ENCODE assay signal across 8 mouse cellular contexts in the genomic region with DNA sequence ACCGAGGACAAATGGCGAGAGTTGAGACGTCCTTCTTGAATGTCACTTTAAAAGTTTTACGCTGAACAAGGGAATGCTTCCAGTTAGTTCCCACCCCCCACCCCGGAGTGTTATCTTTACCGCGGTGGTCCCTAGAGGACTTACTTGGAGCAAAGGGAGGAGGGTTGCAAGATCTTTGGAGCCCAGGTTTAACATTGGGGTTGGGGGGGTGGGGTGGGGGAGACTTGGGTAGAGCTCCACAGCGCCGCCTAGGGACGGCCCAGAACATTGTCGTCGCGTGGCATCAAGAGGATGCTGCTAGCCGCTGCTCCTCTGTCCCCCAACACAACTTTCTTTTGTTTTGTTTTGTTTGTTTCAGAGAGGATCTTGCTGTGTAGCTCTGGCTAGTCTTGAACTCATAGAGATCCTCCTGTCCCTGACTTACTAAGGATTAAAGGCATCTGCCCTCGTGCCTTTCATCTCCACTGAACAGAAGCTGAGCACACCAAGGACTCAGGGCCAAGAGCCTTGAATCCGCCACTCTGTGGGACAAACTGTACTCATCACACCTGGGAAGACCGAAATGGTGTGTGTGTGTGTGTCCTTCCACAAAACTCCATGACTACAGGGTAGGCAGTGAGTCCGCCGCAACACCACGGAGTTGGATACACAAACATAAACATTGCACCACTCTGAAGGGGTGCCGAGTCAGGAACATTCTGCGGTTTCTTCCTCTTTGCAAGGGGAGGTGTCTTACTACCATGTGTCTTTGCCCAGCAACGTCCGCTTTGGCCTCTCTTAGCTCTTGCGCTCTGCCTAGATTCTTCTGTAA. TPM values are rescaled to one million over a fixed set of nuclear protein-coding genes. Genes with fewer than 3 reads are reported as not detected.
DNase-seq lines count a peak whose midpoint lies in the region; ATAC-seq and TF ChIP-seq lines count a peak whose summit lies in the region.

No protein-coding gene starts in this region.

- H3K4me1 ChIP-seq in cortical plate, adult 2 months (ENCODE audit: control insufficient read depth, insufficient read depth, low read length), result peaks cover 9% of the 10 kb centered on the region
- H3K4me1 ChIP-seq in kidney, embryonic 15.5 days, result peaks cover 49% of the 10 kb centered on the region
- peaks cover 84% of the 10 kb centered on the region for H3K4me1 ChIP-seq in liver, embryonic 12.5 days
- peaks cover 12% of the 10 kb centered on the region for H3K4me1 ChIP-seq in testis, adult 2 months (ENCODE audit: control insufficient read depth, insufficient read depth, low read length)

- 26% methylated on average over 25 of the region's 25 CpGs for WGBS in kidney, embryonic 15.5 days
- WGBS in liver, embryonic 12.5 days (ENCODE audit: insufficient replicate concordance), result 14% methylated on average over 25 of the region's 25 CpGs

- DNase-seq in 416B (ENCODE audit: low read depth) (peak; percentile 64), Patski (ENCODE audit: low read depth, low spot score) (no peak)
- peak; percentile 81 to 85 for DNase-seq in heart, adult 18-20 months

- H3K4me2 ChIP-seq in kidney, embryonic 15.5 days, result peak overlapping the region; percentile 82
- H3K4me2 ChIP-seq in liver, embryonic 12.5 days, result peak overlapping the region; percentile 90

- H3K9me3 ChIP-seq in kidney, embryonic 15.5 days (replicated peaks), result no peaks in the 10 kb centered on the region
- H3K9me3 ChIP-seq in liver, embryonic 12.5 days (replicated peaks), result no peaks in the 10 kb centered on the region

- peak; percentile 2 for ATAC-seq in Patski
- peak; percentile 4; the same call in 1 of the 2 replicates for ATAC-seq in kidney, embryonic 15.5 days (replicated peaks; ENCODE audit: low FRiP score)
- ATAC-seq in liver, embryonic 12.5 days, result peak; percentile 44
- peak; percentile 52 for ATAC-seq in monocyte, adult 5-6 weeks (replicated peaks; ENCODE audit: insufficient number of reproducible peaks, low FRiP score, low TSS enrichment, poor library complexity, severe bottlenecking)

- H3K4me3 ChIP-seq in cortical plate, adult 2 months (ENCODE audit: insufficient read depth, low read length), result peak overlapping the region; percentile 82
- peak overlapping the region; percentile 78 for H3K4me3 ChIP-seq in kidney, embryonic 15.5 days (replicated peaks)
- H3K4me3 ChIP-seq in liver, embryonic 12.5 days, result peak overlapping the region; percentile 84
- peak overlapping the region; percentile 90 for H3K4me3 ChIP-seq in testis, adult 2 months (ENCODE audit: control insufficient read depth, low read depth, low read length)

- no peak for TF ChIP-seq CTCF in Patski (IDR thresholded peaks at IDR 0.05)
- peak; percentile 62 for TF ChIP-seq CTCF in cortical plate, adult 2 months (IDR thresholded peaks at IDR 0.05; ENCODE audit: extremely low read depth, insufficient read depth, low read length)
- TF ChIP-seq CTCF in testis, adult 2 months (IDR thresholded peaks at IDR 0.05; ENCODE audit: control insufficient read depth, insufficient read depth, insufficient replicate concordance, low read depth, low read length), result peak; percentile 87

- peak overlapping the region; percentile 97 for H3K27ac ChIP-seq in cortical plate, adult 2 months (ENCODE audit: insufficient read depth, low read length)
- peak overlapping the region; percentile 98 for H3K27ac ChIP-seq in kidney, embryonic 15.5 days
- peak overlapping the region; percentile 99 for H3K27ac ChIP-seq in liver, embryonic 12.5 days
- peak overlapping the region; percentile 85 for H3K27ac ChIP-seq in testis, adult 2 months (ENCODE audit: control insufficient read depth, insufficient read depth, low read depth, low read length)

- H3K27me3 ChIP-seq in Patski, result no peaks in the 10 kb centered on the region
- H3K27me3 ChIP-seq in kidney, embryonic 15.5 days, result no peaks in the 10 kb centered on the region
- no peaks in the 10 kb centered on the region for H3K27me3 ChIP-seq in liver, embryonic 12.5 days (replicated peaks)
- no peaks in the 10 kb centered on the region for H3K27me3 ChIP-seq in testis, adult 2 months (ENCODE audit: control insufficient read depth, insufficient read depth, low read length)

- H3K36me3 ChIP-seq in kidney, embryonic 15.5 days, result peaks cover 9% of the 10 kb centered on the region; the same call in 1 of the 2 replicates
- H3K36me3 ChIP-seq in liver, embryonic 12.5 days, result peaks cover 33% of the 10 kb centered on the region
- no peaks in the 10 kb centered on the region for H3K36me3 ChIP-seq in testis, adult 2 months (ENCODE audit: control insufficient read depth, insufficient read depth, low read length)

- POLR2A ChIA-PET in Patski (lab: Charles Lee), result interaction anchor here (0.5 to 7.6 kb wide), 13 partner anchors 19 to 257 kb away, joined by 3 to 58 read pairs (median 4); partner anchors contain the start of genes Dusp1 and Luc7l

- in situ Hi-C loops in Patski (cut with MboI; ENCODE audit: low pct_unique_long_range_greater_than_20kb), result loop anchor here (5.0 kb wide), 3 partner anchors 42 to 128 kb away; partner anchors contain the start of genes Dusp1 and Ergic1

- no peak for TF ChIP-seq POLR2A in cortical plate, adult 2 months (IDR thresholded peaks at IDR 0.05; ENCODE audit: extremely low read depth, insufficient read depth, low read length)
- TF ChIP-seq POLR2A in testis, adult 2 months (IDR thresholded peaks at IDR 0.05; ENCODE audit: control insufficient read depth, low read depth, low read length), result no peak

- CTCF ChIA-PET in Patski (lab: Charles Lee), result interaction anchor here (0.9 to 2.1 kb wide), 12 partner anchors 20 to 168 kb away, joined by 3 to 8 read pairs (median 3); no protein-coding TSS in a partner anchor

- H3K9ac ChIP-seq in kidney, embryonic 15.5 days, result peak overlapping the region; percentile 91
- H3K9ac ChIP-seq in liver, embryonic 12.5 days, result peak overlapping the region; percentile 96

RNA-seq across cellular contexts. Expression of gene Ergic1, which starts 52.1 kb away (rescaled TPM):
- 287 TPM for polyA plus RNA-seq in Patski (2021)
- 140 and 143 TPM in 2 replicates for polyA plus RNA-seq in cortical plate, adult 2 months (2012; rRNA removed)
- total RNA-seq in heart, adult 18-20 months (2021), result 10 to 100 TPM; 50.4 to 56.6 TPM
- polyA plus RNA-seq in kidney, embryonic 15.5 days (2015; fragmentation: Nextera tagmentation; extraction: Ambion mirVana), result 124 and 131 TPM in 2 replicates
- 44.6 and 45.7 TPM in 2 replicates for polyA plus RNA-seq in liver, embryonic 12.5 days (2016; fragmentation: Nextera tagmentation; extraction: Ambion mirVana)
- total RNA-seq in monocyte, adult 5-6 weeks (2017), result 16.0 to 20.2 TPM (median 17.6 TPM) in 3 replicates
- 115 and 122 TPM in 2 replicates for polyA plus RNA-seq in testis, adult 2 months (2012; rRNA removed)

RNA-seq across cellular contexts. Expression of gene Dusp1, which starts 52.8 kb away (rescaled TPM):
- 465 TPM for polyA plus RNA-seq in Patski (2021)
- 51.0 and 71.1 TPM in 2 replicates for polyA plus RNA-seq in cortical plate, adult 2 months (2012; rRNA removed)
- 10 to 100 TPM; 50.3 to 57.1 TPM for total RNA-seq in heart, adult 18-20 months (2021)
- polyA plus RNA-seq in kidney, embryonic 15.5 days (2015; fragmentation: Nextera tagmentation; extraction: Ambion mirVana), result 23.1 and 24.8 TPM in 2 replicates
- polyA plus RNA-seq in liver, embryonic 12.5 days (2016; fragmentation: Nextera tagmentation; extraction: Ambion mirVana), result 28.6 and 28.7 TPM in 2 replicates
- 146 to 413 TPM (median 198 TPM) in 3 replicates for total RNA-seq in monocyte, adult 5-6 weeks (2017)
- polyA plus RNA-seq in testis, adult 2 months (2012; rRNA removed), result 19.7 and 24.5 TPM in 2 replicates

Comparison
In these comparisons a context has a peak if more than half of its experiments do, and no peak if none do; other contexts are left out.
1. ATAC-seq: peak in every context shown above with its lines; median percentile 52 in monocyte, adult 5-6 weeks; 44 in liver, embryonic 12.5 days; 4 in kidney, embryonic 15.5 days; 2 in Patski.